Mouse (Mus musculus) erythroblast, adult 5-6 weeks (primary cell): ENCODE measurements at regions not wholly inside any gene's neighbourhood (a gene's known extent, or its start where the extent isn't known, plus 50 kb on each side); places are given as distances from the start of the nearest gene placed in this dataset.

Experiments used
- ATAC-seq: replicated peaks from 2 replicates; pipeline ENCODE4 v1.8.0; 2016; ENCODE audit warnings: moderate number of reproducible peaks, mild to moderate bottlenecking, moderate TSS enrichment, inconsistent platforms; ENCODE audit not compliant: poor library complexity, low FRiP score, severe bottlenecking

- no peak for ATAC-seq
Observed at GRCm38 (mm10) chr6:111621684-111622480, 651.7 kb upstream of the Lmcd1 start.

GRCm38 (mm10) chr6:111622481-111623139 is 650.9 kb upstream of the Lmcd1 start:
- no peak for ATAC-seq

- no peak for ATAC-seq
Observed at GRCm38 (mm10) chr6:111623140-111623497, 650.4 kb upstream of the Lmcd1 start.

- ATAC-seq = no peak
Observed at GRCm38 (mm10) chr6:111625501-111625900, 648.1 kb upstream of the Lmcd1 start.

- no peak for ATAC-seq
Observed at GRCm38 (mm10) chr6:111652736-111653135, 620.8 kb upstream of the Lmcd1 start.

- ATAC-seq = no peak
Observed at GRCm38 (mm10) chr6:111659957-111660356, 613.6 kb upstream of the Lmcd1 start.

- ATAC-seq = no peak
Observed at GRCm38 (mm10) chr6:111664603-111665002, 609.0 kb upstream of the Lmcd1 start.

- ATAC-seq = no peak
Observed at GRCm38 (mm10) chr6:111684911-111685310, 588.6 kb upstream of the Lmcd1 start.

GRCm38 (mm10) chr6:111702864-111703263 is 570.7 kb upstream of the Lmcd1 start:
- no peak for ATAC-seq

GRCm38 (mm10) chr6:111708277-111708676 is 565.3 kb upstream of the Lmcd1 start:
- no peak for ATAC-seq

GRCm38 (mm10) chr6:111725969-111726368 is 547.6 kb upstream of the Lmcd1 start:
- no peak for ATAC-seq

- no peak for ATAC-seq
Observed at GRCm38 (mm10) chr6:111730381-111730780, 543.2 kb upstream of the Lmcd1 start.

GRCm38 (mm10) chr6:111733926-111734325 is 539.6 kb upstream of the Lmcd1 start:
- no peak for ATAC-seq

- ATAC-seq = no peak
Observed at GRCm38 (mm10) chr6:111738983-111739382, 534.6 kb upstream of the Lmcd1 start.

GRCm38 (mm10) chr6:111781710-111782481 is 491.7 kb upstream of the Lmcd1 start:
- no peak for ATAC-seq

GRCm38 (mm10) chr6:111808611-111809010 is 464.9 kb upstream of the Lmcd1 start:
- no peak for ATAC-seq

- ATAC-seq = no peak
Observed at GRCm38 (mm10) chr6:111813982-111814603, 459.5 kb upstream of the Lmcd1 start.

GRCm38 (mm10) chr6:111815150-111815549 is 458.4 kb upstream of the Lmcd1 start:
- no peak for ATAC-seq

GRCm38 (mm10) chr6:111820265-111820664 is 453.3 kb upstream of the Lmcd1 start:
- ATAC-seq = no peak

GRCm38 (mm10) chr6:111844321-111844835 is 429.2 kb upstream of the Lmcd1 start:
- no peak for ATAC-seq
